Mouse (Mus musculus) ovary, postnatal 14 days (tissue): ENCODE measurements around the gene Mkln1.

Source experiments
- DNase-seq: peaks from one replicate; pipeline ENCODE4 v3.0.0; 2022; ENCODE audit warnings: low spot score

Gene Mkln1

GRCm38 (mm10) chr6:31399206-31399549 lies 643 bp downstream of the Mkln1 start:
- DNase-seq, result no peak

DNA sequence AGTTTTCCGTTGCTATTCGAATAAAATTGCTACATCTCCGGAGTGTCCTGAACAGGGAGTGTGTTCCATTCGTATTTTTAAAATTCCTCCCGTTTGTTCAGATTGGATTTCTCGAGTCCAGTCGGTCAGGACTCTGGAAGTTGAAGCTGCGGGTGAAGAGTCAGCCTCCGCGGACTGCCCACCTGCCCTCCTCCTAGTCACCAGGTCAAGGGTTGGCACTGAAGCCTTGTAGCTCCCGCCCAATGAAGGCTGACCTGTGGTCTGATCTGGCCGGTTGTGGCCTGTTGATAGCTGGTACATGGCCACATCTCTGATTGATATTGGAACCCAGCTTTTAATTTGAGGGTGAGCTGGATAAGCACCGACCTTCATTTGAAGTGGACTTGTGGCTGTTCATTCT lies 1.0 kb downstream of the Mkln1 start:
- no peak for DNase-seq

GRCm38 (mm10) chr6:31411017-31411416 lies 12.5 kb downstream of the Mkln1 start:
- DNase-seq, result no peak

DNA sequence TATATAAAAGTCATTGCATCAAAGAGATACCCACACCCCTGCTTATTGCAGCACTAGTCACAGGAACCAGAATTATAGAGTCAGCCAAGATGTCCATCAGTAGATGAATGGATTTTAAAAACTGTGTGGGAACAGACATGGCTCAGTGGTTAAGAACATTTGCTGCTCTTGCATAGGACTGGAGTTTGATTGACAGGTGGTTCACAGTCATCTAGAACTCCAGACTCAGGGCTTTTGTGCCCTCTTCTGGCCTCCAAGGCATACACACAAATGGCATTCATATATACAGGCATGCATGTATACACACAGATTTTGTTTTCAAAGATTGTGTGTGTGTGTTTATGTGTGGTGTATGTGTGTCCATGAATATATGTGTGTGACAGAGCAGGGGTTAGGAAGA lies 14.0 kb downstream of the Mkln1 start:
- DNase-seq, result no peak

DNA sequence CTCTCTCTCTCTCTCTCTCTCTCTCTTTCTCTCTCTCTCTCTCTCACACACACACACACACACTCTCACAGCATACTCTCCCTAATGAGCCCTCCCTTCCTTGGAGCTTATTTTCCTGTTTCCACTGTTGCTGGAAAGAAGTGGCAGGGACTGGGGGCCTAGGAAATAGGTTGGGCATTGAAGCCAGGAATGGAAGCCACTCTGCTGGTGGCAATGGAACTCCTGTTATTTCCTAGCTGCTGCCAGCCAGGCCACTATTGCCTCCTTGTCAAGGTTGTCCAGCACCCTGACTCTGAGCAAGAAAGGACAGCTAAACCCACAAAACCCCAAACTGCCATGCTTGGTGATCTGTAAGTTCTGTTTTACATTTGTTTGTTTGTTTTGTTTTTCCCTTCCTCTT lies 15.0 kb downstream of the Mkln1 start:
- no peak for DNase-seq

DNA sequence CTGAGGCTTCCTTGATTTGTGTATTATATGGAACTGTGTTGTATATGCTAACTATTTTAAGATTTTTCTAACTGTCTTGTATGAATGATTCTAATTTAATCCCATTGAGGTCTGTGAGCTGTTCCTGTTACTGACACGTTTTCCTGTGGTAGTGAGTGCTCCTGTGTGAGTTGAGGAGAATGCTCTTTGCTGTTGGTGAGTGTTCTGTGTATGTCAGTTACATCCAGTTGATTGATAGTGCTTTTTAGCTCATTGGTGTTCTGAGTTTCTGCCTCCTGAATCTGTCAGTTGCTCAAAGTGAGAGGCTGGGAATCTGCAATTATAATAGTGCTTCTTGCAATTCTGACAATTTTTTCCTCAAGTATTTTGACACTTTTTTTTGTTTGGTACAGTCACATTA lies 15.8 kb downstream of the Mkln1 start:
- DNase-seq, result no peak

GRCm38 (mm10) chr6:31425428-31425827 lies 26.9 kb downstream of the Mkln1 start:
- no peak for DNase-seq

GRCm38 (mm10) chr6:31437264-31437663 lies 38.7 kb downstream of the Mkln1 start:
- DNase-seq, result no peak

GRCm38 (mm10) chr6:31445258-31445657 lies 46.7 kb downstream of the Mkln1 start:
- no peak for DNase-seq

GRCm38 (mm10) chr6:31453735-31454134 lies 55.2 kb downstream of the Mkln1 start:
- DNase-seq, result peak; percentile 17

GRCm38 (mm10) chr6:31455376-31455775 lies 56.8 kb downstream of the Mkln1 start:
- DNase-seq, result no peak

DNA sequence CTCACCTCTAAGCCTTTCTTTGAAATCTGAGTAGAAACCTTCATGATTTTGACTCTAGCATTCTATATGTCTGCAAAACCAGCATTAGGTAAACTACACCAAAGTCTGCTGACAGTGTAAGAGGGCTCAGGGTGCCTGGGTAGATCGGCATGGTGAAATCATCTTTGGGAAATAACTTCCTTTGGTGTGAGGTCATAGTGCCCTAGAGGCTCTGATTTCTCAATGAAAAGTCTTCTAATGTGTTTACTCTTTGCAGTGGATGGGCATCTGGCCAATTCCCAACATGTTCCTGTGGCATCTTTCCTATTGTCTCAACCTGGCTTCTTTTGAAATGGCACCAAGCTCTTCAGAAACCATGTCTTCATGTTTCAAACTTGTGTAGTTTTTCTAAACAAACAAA lies 58.5 kb downstream of the Mkln1 start:
- no peak for DNase-seq

GRCm38 (mm10) chr6:31469431-31469830 lies 70.9 kb downstream of the Mkln1 start:
- no peak for DNase-seq

DNA sequence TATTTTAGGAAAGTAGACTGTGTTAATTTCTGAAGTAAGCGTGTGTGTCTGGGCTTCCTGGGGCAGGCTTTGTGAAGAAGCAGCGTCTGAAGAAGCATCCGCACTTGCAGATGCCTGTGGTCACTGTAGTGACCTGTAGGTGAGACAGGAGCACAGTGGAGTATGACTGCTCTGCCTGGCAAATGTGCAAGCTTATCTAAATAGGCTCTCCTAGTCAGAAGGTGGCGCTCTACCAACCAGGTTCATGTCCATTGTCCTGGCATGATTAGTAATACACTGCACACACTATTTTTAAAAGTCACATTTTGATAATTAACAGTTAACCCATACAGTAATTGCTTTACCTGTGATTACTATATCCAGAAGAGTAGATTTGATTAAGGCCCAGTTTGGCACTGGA lies 79.7 kb downstream of the Mkln1 start:
- no peak for DNase-seq

DNA sequence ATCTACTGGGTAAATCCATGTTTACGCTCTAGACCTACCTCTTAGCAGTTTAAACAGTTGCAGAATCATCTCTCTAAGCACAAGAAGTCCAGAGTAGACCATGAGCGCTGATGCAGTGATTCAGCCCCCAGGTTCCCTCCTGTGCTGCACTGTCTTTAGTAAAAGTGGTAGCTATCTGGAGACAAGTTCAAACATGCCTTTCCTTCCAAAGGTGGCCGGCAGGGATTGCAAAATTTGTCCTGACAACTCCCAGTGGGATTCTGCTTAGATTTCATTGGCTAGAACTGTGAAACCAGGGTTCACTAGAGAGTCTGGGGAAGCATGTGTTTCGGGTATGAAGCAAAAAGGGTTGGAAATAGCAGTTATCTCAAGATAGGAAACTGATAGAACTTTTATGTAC lies 81.5 kb downstream of the Mkln1 start:
- DNase-seq, result no peak

DNA sequence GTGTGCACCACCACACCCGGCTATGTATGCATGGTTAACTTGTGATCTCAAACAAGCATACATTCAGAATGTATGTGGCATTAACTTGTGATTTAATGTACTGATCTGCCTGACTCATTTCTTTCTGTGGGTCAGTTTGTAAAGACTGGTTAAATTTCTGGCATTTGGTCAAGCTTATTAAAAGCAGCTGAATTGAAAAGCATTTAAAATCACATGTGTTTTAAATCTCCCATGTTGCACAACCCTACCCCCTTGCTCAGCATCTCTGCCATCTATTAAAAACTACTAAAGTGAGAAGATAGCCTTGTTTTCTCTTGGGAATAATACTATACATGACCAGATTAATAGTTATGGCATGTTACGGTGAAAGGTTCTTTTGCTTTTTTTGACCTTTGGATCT lies 88.1 kb downstream of the Mkln1 start:
- no peak for DNase-seq

DNA sequence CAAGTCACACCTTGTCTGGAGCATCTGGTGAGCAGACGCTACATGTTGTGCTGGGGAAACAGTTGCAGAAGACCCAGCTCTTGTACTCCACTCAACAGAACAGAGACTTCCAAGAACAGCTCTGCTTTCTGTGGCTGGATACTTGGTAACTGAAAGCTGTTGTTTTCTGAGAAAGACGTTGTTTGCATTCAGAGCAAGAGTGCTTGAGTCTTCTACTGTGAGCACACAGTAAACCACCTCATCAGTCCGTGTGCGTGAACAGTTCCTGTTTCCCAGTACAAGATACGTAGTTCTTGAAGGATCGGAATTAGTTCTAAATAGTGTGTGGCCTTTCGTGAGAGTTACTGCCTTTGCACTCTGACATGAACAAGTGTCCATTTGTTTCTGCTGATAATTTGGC lies 91.4 kb downstream of the Mkln1 start:
- DNase-seq, result no peak

GRCm38 (mm10) chr6:31495122-31495731 lies 96.7 kb downstream of the Mkln1 start:
- DNase-seq, result no peak

DNA sequence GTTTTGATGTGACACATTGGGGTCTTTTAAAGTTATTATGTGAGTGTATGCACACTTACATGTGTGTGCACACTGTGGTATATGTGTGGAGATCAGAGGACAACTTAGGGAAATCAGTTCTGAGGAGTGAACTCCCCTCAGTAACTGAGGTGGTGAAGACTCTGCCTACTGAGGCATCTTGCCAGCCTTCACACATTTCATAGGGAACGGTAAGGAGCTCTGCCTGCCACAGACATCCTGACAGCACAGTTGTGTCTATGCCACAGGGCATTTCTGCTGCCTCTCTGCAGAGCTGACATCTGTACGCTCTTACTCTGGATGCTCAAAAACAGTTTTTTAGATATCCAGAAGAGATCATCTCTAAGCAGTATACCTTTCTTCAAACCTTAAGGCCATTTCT lies 97.7 kb downstream of the Mkln1 start:
- no peak for DNase-seq

GRCm38 (mm10) chr6:31499836-31500235 lies 101.3 kb downstream of the Mkln1 start:
- no peak for DNase-seq

DNA sequence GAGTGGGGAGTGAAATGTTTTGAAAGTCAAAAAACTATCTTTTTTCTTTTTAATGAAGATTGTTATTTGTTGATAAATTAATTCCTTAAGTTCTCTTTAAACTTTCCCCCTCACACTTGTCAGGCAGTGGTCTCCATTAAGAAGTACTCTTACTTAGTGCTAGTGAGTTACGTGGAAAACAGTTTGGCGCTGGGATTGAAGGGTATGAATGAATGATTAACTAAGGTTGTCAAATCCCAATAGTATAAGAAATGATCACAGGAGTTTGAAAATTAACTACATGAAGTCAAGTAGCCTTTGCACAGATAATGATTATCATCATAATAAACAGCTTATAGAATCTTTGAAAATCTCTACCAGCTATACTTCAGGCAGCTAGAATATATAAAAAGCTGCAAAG lies 101.7 kb downstream of the Mkln1 start:
- no peak for DNase-seq

- no peak for DNase-seq
Observed at GRCm38 (mm10) chr6:31500691-31501090, 102.2 kb downstream of the Mkln1 start.

DNA sequence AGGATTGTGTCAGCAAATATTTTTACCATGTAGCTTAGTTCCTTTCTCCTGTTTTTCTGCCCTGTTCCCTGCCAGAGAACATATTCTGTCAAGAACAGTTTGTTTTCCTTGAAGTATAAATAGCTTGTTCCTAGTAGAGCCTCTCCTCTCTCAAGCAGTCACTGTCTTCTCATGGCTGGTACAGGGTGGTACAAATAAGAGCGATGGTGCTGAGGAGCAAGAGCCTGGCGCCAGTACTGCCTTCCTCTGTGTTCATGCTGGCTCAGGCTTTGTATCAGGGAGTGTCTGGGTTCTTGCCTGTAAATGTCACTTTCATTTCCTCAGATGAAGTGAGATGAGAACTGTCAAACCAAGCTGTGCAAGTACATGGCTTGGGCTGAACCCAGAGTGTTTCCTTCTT lies 104.1 kb downstream of the Mkln1 start:
- DNase-seq, result no peak

DNA sequence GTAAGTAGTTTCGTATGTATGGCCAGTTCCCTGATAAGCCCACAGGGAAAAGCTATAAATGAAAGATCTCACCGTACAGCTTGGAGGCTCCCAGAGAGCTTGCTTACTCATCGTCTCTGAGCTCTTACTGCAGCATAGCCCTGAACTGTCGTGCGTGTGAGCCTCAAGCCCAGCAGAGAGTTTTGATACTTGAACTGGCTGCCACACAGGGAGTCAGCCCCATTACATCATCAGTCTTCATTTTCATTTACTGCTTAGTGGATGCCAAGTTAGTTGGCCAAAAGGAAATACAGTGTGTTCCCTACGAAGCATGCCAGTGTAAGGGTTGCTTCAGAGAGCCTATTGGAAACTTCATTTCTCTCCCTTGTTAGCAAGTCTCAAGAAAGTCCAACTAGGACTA lies 115.2 kb downstream of the Mkln1 start:
- DNase-seq, result no peak
